Mouse (Mus musculus) lung, postnatal 0 days (tissue): ENCODE data around the gene Dlk1.

Experiments
- CTCF ChIP-seq: IDR thresholded peaks from 2 replicates; pipeline ENCODE4 v1.5.1; 2016; ENCODE audit warnings: antibody characterized with exemption, mild to moderate bottlenecking
- EP300 ChIP-seq: IDR thresholded peaks from 2 replicates; pipeline ENCODE4 v1.6.1; 2016; ENCODE audit warnings: antibody characterized with exemption, mild to moderate bottlenecking, control low read depth

DNA sequence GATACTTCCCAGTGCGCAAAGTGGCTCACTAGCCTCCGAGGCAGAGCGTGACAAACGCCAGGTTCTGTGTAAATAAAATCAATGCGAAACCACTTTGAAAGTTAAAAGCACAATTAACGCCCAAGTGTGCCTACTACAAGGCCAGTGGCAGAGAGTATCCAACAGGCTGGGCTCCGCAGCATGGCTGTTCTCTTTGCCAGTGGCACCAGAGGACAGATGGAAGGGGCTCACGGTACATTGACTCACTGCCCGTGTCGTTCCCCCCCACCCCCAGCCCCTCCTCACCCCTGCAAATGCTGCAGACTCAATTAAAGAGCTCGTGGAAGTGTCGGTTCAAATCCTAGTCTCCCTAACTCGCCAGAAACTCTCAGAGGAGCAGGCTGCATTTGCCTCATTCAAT, 10.5 kb upstream of the Dlk1 start:
- no peak for TF ChIP-seq CTCF
- no peak for TF ChIP-seq EP300
